Mouse (Mus musculus) hindbrain, embryonic 14.5 days (tissue): Measurements from ENCODE around the gene Tmem169. TPM values are rescaled to one million over a fixed set of nuclear protein-coding genes. Genes with fewer than 3 reads are reported as not detected.
A peak's percentile ranks its signal among the peaks of the same experiment; 100 is the strongest.

Experiments used
- ATAC-seq: fragments of 200-750 bp; cut with Nextera tagmentation; 2 replicates; pipeline ENCODE4 v1.8.0; 2017; ENCODE audit warnings: moderate number of reproducible peaks, mild to moderate bottlenecking, moderate TSS enrichment, moderate library complexity; ENCODE audit not compliant: low FRiP score
- DNase-seq: peaks from one replicate; pipeline ENCODE4 v3.0.0-alpha.2; 2015; ENCODE audit warnings: low spot score
- H3K27ac ChIP-seq: fragments of 300-500 bp; sonication (generic); 2 replicates; pipeline ENCODE4 v1.5.1; 2014; ENCODE audit warnings: mild to moderate bottlenecking, moderate library complexity
- H3K27me3 ChIP-seq: fragments of 300-500 bp; sonication (generic); 2 replicates; pipeline ENCODE4 v1.6.1; 2014; ENCODE audit warnings: mild to moderate bottlenecking, low read length, mixed read lengths; ENCODE audit not compliant: control insufficient read depth, insufficient read depth
- H3K36me3 ChIP-seq: fragments of 300-500 bp; sonication (generic); replicated peaks from 2 replicates; pipeline ENCODE4 v1.6.1; 2014; ENCODE audit not compliant: control insufficient read depth, insufficient read depth
- H3K4me1 ChIP-seq: fragments of 300-500 bp; sonication (generic); replicated peaks from 2 replicates; pipeline ENCODE4 v1.6.1; 2014; ENCODE audit warnings: antibody characterized with exemption, low read length, mixed read lengths; ENCODE audit not compliant: control insufficient read depth, insufficient read depth
- H3K4me2 ChIP-seq: fragments of 300-500 bp; sonication (generic); replicated peaks from 2 replicates; pipeline ENCODE4 v1.6.1; 2014; ENCODE audit warnings: mild to moderate bottlenecking, moderate library complexity
- H3K4me3 ChIP-seq: fragments of 300-500 bp; sonication (generic); replicated peaks from 2 replicates; pipeline ENCODE4 v1.5.1; 2014; ENCODE audit warnings: mild to moderate bottlenecking, low read length
- H3K9ac ChIP-seq: fragments of 300-500 bp; sonication (generic); 2 replicates; pipeline ENCODE4 v1.6.1; 2014
- H3K9me3 ChIP-seq: fragments of 300-500 bp; sonication (generic); 2 replicates; pipeline ENCODE4 v1.6.1; 2016; ENCODE audit warnings: low read length; ENCODE audit not compliant: control insufficient read depth
- WGBS: fragments of 180-500 bp; shearing (Covaris S2); extraction: QIAGEN DNeasy Blood & Tissue Kit; methylation state at CpG from one replicate; pipeline ENCODE4 v1.1.7; 2014; 5-methylcytosine and 5-hydroxymethylcytosine counted together
- polyA plus RNA-seq: library from polyadenylated mRNA; unstranded; fragments of >200 nt; fragmentation: Nextera tagmentation; extraction: Ambion mirVana; gene quantifications from 2 replicates; pipeline ENCODE4 v1.2.1, GENCODE M21; 2014

The Tmem169 gene
- polyA plus RNA-seq, 1 experiment from 2014 or later = 39.8 TPM

- H3K9me3 ChIP-seq = no peaks in the 10 kb centered on the region
- 78% methylated on average over 5 of the region's 5 CpGs for WGBS
- H3K27ac ChIP-seq = no peak overlapping the region
- 0 out of 2 replicates have a peak, but pooled peaks cover 10% of the 10 kb centered on the region for H3K36me3 ChIP-seq
- H3K4me3 ChIP-seq = no peak overlapping the region
- no peak for ATAC-seq
- H3K4me1 ChIP-seq = peaks cover 2% of the 10 kb centered on the region
- peak; percentile 83 for DNase-seq
- no peak overlapping the region for H3K4me2 ChIP-seq
- H3K9ac ChIP-seq = no peak overlapping the region
- no peaks in the 10 kb centered on the region for H3K27me3 ChIP-seq
Observed at GRCm38 (mm10) chr1:72313399-72314039, 29.4 kb downstream of the Tmem169 start.

DNA sequence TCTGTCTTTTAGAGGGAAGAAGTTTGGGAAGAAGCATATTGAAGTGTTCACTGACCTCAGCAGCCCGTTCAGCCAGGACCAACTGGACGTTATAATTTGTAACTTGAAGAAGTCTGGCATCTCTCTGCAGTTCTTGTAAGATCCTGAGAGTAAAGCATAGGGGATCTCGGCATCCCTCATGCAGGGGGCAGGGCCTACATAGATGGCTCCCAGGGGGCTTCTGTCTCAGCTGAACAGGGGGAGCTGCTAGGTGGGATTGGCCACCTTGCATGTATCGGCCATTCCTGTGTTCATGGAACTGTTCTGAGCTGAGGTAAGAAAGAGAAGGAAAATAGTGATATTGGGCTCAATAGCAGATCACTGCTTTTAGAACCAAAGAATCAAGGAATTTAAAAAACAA, 31.3 kb downstream of the Tmem169 start:
- Histone ChIP-seq H3K9ac (no peak overlapping the region), H3K36me3 (peaks cover 17% of the 10 kb centered on the region; the same call in 1 of the 2 replicates), H3K27ac (no peak overlapping the region), H3K4me3 (no peak overlapping the region), H3K4me1 (no peaks in the 10 kb centered on the region), H3K27me3 (no peaks in the 10 kb centered on the region), H3K9me3 (no peaks in the 10 kb centered on the region), H3K4me2 (no peak overlapping the region)
- ATAC-seq (no peak), DNase-seq (no peak)
- WGBS = 81% methylated on average over 4 of the region's 4 CpGs

DNA sequence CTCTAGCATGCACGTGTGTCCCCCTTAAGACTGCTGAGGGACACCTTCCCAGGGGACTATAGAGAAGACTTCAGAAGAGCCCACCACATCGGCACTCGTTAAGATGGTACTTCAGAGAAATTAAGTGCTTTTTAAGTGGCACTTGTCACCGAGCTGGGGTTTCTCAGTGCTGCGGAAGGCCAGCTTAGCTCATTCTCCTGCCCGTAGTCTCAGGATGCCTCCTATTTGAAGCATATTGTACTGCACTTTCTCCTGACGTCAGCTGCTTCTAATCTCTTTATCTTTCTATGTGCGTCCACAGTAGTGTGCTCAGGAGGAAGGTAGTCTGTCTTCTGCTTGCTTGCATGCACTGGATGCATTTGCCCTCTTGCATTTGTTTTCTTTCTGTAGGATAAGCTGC, 32.2 kb downstream of the Tmem169 start:
- peaks cover 22% of the 10 kb centered on the region; the same call in 1 of the 2 replicates for H3K36me3 ChIP-seq
- 81% methylated on average over 8 of the region's 8 CpGs for WGBS
- no peak overlapping the region for H3K4me2 ChIP-seq
- no peaks in the 10 kb centered on the region for H3K4me1 ChIP-seq
- H3K27me3 ChIP-seq = no peaks in the 10 kb centered on the region
- no peak overlapping the region for H3K4me3 ChIP-seq
- ATAC-seq (no peak), DNase-seq (peak; percentile 27)
- no peak overlapping the region for H3K27ac ChIP-seq
- no peak overlapping the region for H3K9ac ChIP-seq
- no peaks in the 10 kb centered on the region for H3K9me3 ChIP-seq

DNA sequence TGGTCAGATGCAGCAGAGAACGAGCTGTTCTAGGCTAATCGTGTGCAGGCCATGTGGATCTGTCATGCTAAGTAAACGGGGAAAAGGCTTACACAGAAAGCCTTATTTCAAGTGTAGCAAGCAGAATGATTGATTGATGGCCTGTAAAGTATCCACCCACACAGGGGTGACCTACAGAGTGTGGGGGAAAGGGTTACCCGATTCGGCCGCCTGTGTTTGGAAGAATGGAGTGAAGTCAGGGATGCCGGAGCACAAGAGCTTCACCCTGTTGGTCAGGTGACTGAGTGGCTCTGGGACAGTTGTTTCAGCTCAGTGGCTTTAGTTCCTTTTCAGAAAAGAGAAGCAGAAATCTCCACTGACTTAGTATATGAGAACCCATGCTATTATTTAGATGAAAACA, 32.7 kb downstream of the Tmem169 start:
- peaks cover 22% of the 10 kb centered on the region; the same call in 1 of the 2 replicates for H3K36me3 ChIP-seq
- ATAC-seq (no peak), DNase-seq (no peak)
- no peak overlapping the region for H3K27ac ChIP-seq
- H3K4me2 ChIP-seq = no peak overlapping the region
- H3K27me3 ChIP-seq = no peaks in the 10 kb centered on the region
- H3K4me1 ChIP-seq = no peaks in the 10 kb centered on the region
- H3K9ac ChIP-seq = no peak overlapping the region
- H3K9me3 ChIP-seq = no peaks in the 10 kb centered on the region
- H3K4me3 ChIP-seq = no peak overlapping the region
- WGBS = 81% methylated on average over 7 of the region's 7 CpGs

- Histone ChIP-seq H3K27ac (no peak overlapping the region), H3K4me2 (no peak overlapping the region), H3K9me3 (no peaks in the 10 kb centered on the region), H3K4me1 (no peaks in the 10 kb centered on the region), H3K9ac (no peak overlapping the region), H3K36me3 (peaks cover 26% of the 10 kb centered on the region), H3K4me3 (no peak overlapping the region), H3K27me3 (no peaks in the 10 kb centered on the region)
- ATAC-seq (no peak), DNase-seq (no peak)
- 91% methylated on average over 5 of the region's 5 CpGs for WGBS
Observed at GRCm38 (mm10) chr1:72320759-72321158, 36.6 kb downstream of the Tmem169 start.

DNA sequence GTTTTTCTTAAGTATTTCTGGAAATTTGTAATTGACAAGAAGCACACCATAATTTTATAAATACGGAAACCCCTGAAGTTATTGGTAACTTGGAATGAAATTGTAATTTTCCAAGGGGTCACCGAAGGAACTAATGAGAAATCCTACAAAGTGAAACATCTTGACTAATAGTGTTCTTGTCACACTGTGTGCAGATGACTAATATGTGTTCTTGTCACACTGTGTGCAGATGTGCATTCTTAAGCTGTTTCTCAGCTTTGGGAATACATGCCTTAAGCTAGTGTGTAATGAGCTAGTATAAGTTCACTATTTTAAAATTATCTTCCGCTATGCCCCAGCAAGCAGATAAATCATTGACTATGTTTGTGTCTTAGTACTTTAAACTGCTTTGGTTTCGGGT, 39.1 kb downstream of the Tmem169 start:
- no peak overlapping the region for H3K4me2 ChIP-seq
- H3K27ac ChIP-seq = no peak overlapping the region
- no peak overlapping the region for H3K9ac ChIP-seq
- no peaks in the 10 kb centered on the region for H3K9me3 ChIP-seq
- no peak overlapping the region for H3K4me3 ChIP-seq
- H3K36me3 ChIP-seq = peaks cover 44% of the 10 kb centered on the region
- H3K27me3 ChIP-seq = no peaks in the 10 kb centered on the region
- no peaks in the 10 kb centered on the region for H3K4me1 ChIP-seq
- DNase-seq = no peak
- no peak for ATAC-seq
- WGBS = 98% methylated on average over 4 of the region's 4 CpGs

GRCm38 (mm10) chr1:72326162-72326821, 42.1 kb downstream of the Tmem169 start:
- 96% methylated on average over 11 of the region's 11 CpGs for WGBS
- Histone ChIP-seq H3K9ac (no peak overlapping the region), H3K27me3 (no peaks in the 10 kb centered on the region), H3K9me3 (no peaks in the 10 kb centered on the region), H3K27ac (no peak overlapping the region), H3K4me1 (no peaks in the 10 kb centered on the region), H3K4me2 (no peak overlapping the region), H3K4me3 (no peak overlapping the region), H3K36me3 (peaks cover 56% of the 10 kb centered on the region)
- no peak for ATAC-seq
- DNase-seq = no peak

- no peaks in the 10 kb centered on the region for H3K9me3 ChIP-seq
- H3K4me1 ChIP-seq = no peaks in the 10 kb centered on the region
- H3K36me3 ChIP-seq = peaks cover 31% of the 10 kb centered on the region
- no peak for DNase-seq
- no peak overlapping the region for H3K4me2 ChIP-seq
- no peak overlapping the region for H3K9ac ChIP-seq
- H3K27me3 ChIP-seq = no peaks in the 10 kb centered on the region
- ATAC-seq = no peak
- no peak overlapping the region for H3K4me3 ChIP-seq
- no peak overlapping the region for H3K27ac ChIP-seq
- WGBS = 97% methylated on average over 11 of the region's 11 CpGs
Observed at GRCm38 (mm10) chr1:72334807-72335206, 50.6 kb downstream of the Tmem169 start.

DNA sequence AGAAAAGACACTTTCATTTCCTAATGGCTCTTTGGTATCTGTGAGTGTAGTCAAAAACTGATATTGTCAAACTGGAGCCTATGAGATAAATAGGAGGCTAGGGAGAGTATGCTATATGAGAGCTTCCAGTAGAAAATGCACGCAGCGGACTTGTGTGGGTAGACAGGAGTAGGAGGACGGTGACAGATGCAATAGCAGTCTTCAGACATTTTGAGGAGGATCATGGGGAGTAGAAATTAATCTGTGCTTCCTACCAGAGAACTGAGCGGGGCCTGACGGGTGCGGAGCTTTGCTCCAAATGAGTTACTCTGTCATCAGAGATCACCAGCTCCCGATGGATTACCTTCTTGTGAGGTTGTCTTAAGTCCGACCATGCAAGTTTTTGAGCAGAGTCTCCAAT, 52.6 kb downstream of the Tmem169 start:
- H3K27ac ChIP-seq = no peak overlapping the region
- no peaks in the 10 kb centered on the region for H3K27me3 ChIP-seq
- peaks cover 33% of the 10 kb centered on the region for H3K36me3 ChIP-seq
- ATAC-seq = no peak
- H3K9ac ChIP-seq = no peak overlapping the region
- H3K9me3 ChIP-seq = no peaks in the 10 kb centered on the region
- no peak for DNase-seq
- H3K4me3 ChIP-seq = no peak overlapping the region
- no peaks in the 10 kb centered on the region for H3K4me1 ChIP-seq
- WGBS = 94% methylated on average over 8 of the region's 8 CpGs
- H3K4me2 ChIP-seq = no peak overlapping the region
